In the genomic region with DNA sequence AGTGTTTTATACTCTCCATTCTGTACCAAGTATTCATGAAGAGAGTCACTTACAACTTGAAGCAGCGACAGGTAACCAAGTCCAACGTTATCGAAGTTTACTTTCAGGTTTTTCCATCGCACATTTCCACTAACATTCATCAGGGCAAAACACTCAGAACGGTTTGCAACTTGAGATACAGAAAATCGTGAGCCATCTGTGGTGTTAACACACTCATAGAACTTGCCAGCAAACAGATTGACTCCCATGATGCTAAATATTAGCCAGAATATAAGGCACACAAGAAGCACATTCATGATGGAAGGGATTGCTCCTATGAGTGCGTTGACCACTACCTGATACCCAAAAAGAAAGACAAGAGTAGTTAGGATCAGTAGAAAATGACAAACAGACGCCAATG, we compare ENCODE assay signal across 23 mouse cellular contexts. TPM values are rescaled to one million over a fixed set of nuclear protein-coding genes. Genes with fewer than 3 reads are reported as not detected.
DNase-seq lines count a peak whose midpoint lies in the region; ATAC-seq and TF ChIP-seq lines count a peak whose summit lies in the region.
"Had no signal": no experiment of that assay in that cellular context is flagged by ENCODE, and none has a peak within 500 bp of the region (broad histone marks: within the 10 kb centered on the region; RNA-seq: fewer than 3 reads in every experiment).

No protein-coding gene starts in this region.

- H3K36me3 ChIP-seq in forebrain, postnatal 0 days (ENCODE audit: insufficient read depth): no peaks in the 10 kb centered on the region
- no peaks in the 10 kb centered on the region for H3K36me3 ChIP-seq in forebrain, embryonic 11.5 days (ENCODE audit: control insufficient read depth, insufficient read depth, low read length)
- H3K36me3 ChIP-seq in midbrain, postnatal 0 days (ENCODE audit: insufficient read depth, low read length): no peaks in the 10 kb centered on the region
- H3K36me3 ChIP-seq: embryonic facial prominence, embryonic 12.5 days; heart, embryonic 12.5 days; hindbrain, embryonic 10.5 days had no signal

- 74% methylated on average over 8 of the region's 8 CpGs for WGBS in forebrain, postnatal 0 days
- WGBS in forebrain, embryonic 11.5 days: 88% methylated on average over 8 of the region's 8 CpGs
- 91% methylated on average over 8 of the region's 8 CpGs for WGBS in midbrain, postnatal 0 days

- no peaks in the 10 kb centered on the region for H3K4me1 ChIP-seq in forebrain, postnatal 0 days (ENCODE audit: insufficient read depth)
- no peaks in the 10 kb centered on the region for H3K4me1 ChIP-seq in forebrain, embryonic 11.5 days (replicated peaks; ENCODE audit: control insufficient read depth, insufficient read depth, low read length)
- no peaks in the 10 kb centered on the region for H3K4me1 ChIP-seq in midbrain, postnatal 0 days (ENCODE audit: insufficient read depth, low read length)
- H3K4me1 ChIP-seq: embryonic facial prominence, embryonic 12.5 days; forebrain, embryonic 13.5 days; heart, embryonic 12.5 days; hindbrain, embryonic 10.5 days had no signal

- H3K4me3 ChIP-seq in forebrain, postnatal 0 days (ENCODE audit: low read depth, low read length): no peak overlapping the region
- H3K4me3 ChIP-seq in forebrain, embryonic 11.5 days (ENCODE audit: low read depth, low read length): no peak overlapping the region
- H3K4me3 ChIP-seq in midbrain, postnatal 0 days (ENCODE audit: low read depth, low read length): no peak overlapping the region
- H3K4me3 ChIP-seq: embryonic facial prominence, embryonic 12.5 days; forebrain, embryonic 13.5 days; heart, embryonic 12.5 days; hindbrain, embryonic 10.5 days had no signal

- H3K27me3 ChIP-seq in forebrain, postnatal 0 days (ENCODE audit: insufficient read depth, low read length): no peaks in the 10 kb centered on the region
- no peaks in the 10 kb centered on the region for H3K27me3 ChIP-seq in forebrain, embryonic 11.5 days (ENCODE audit: control insufficient read depth, insufficient read depth, low read length)
- no peaks in the 10 kb centered on the region for H3K27me3 ChIP-seq in midbrain, postnatal 0 days (ENCODE audit: insufficient read depth, low read length)
- H3K27me3 ChIP-seq: CH12.LX; embryonic facial prominence, embryonic 12.5 days; forebrain, embryonic 13.5 days; heart, embryonic 12.5 days had no signal

- H3K9ac ChIP-seq in forebrain, postnatal 0 days: no peak overlapping the region
- no peak overlapping the region for H3K9ac ChIP-seq in forebrain, embryonic 11.5 days (ENCODE audit: low read length)
- H3K9ac ChIP-seq in midbrain, postnatal 0 days (replicated peaks; ENCODE audit: low read length, poor library complexity, severe bottlenecking): no peak overlapping the region
- H3K9ac ChIP-seq: embryonic facial prominence, embryonic 12.5 days; forebrain, embryonic 13.5 days; heart, embryonic 12.5 days; hindbrain, embryonic 14.5 days had no signal

- DNase-seq in forebrain, postnatal 0 days: peak; percentile 55
- DNase-seq in forebrain, embryonic 11.5 days (ENCODE audit: low spot score): no peak
- DNase-seq in brain, adult 2 months (ENCODE audit: low read depth, low spot score): peak; percentile 31
- peak; percentile 12 for DNase-seq in brain, embryonic 18.5 days (ENCODE audit: low read depth, low spot score)
- peak; percentile 10 for DNase-seq in telencephalon, adult 2 months (ENCODE audit: low read depth, low spot score)
- no peak for DNase-seq in midbrain, postnatal 0 days (ENCODE audit: low spot score)
- DNase-seq: adrenal gland, postnatal 14 days; cerebellum, adult 11 months; cerebellum, adult 8-10 months; cerebellum, postnatal 14 days; embryo, embryonic 11 days; gastrocnemius, postnatal 25 days had no signal

- no peak overlapping the region for H3K4me2 ChIP-seq in forebrain, postnatal 0 days (ENCODE audit: low read depth)
- H3K4me2 ChIP-seq in forebrain, embryonic 11.5 days (ENCODE audit: low read depth, low read length, severe bottlenecking): no peak overlapping the region
- no peak overlapping the region for H3K4me2 ChIP-seq in midbrain, postnatal 0 days (ENCODE audit: low read depth, low read length, poor library complexity, severe bottlenecking)
- H3K4me2 ChIP-seq: embryonic facial prominence, embryonic 12.5 days; forebrain, embryonic 13.5 days; heart, embryonic 12.5 days; hindbrain, embryonic 14.5 days had no signal

- ATAC-seq in forebrain, postnatal 0 days: no peak
- no peak for ATAC-seq in forebrain, embryonic 11.5 days (replicated peaks; ENCODE audit: low FRiP score)
- no peak for ATAC-seq in midbrain, postnatal 0 days (ENCODE audit: low FRiP score)
- ATAC-seq: activated CD4-positive, CD25-positive, alpha-beta regulatory T cell, adult 4 months; forebrain, embryonic 13.5 days; Patski had no signal

- TF ChIP-seq CTCF in forebrain, postnatal 0 days (IDR thresholded peaks at IDR 0.05; ENCODE audit: low read depth): no peak
- TF ChIP-seq CTCF in midbrain, postnatal 0 days (IDR thresholded peaks at IDR 0.05): no peak

- no peaks in the 10 kb centered on the region for H3K9me3 ChIP-seq in forebrain, postnatal 0 days (ENCODE audit: low read length)
- H3K9me3 ChIP-seq in forebrain, embryonic 11.5 days (ENCODE audit: control insufficient read depth, low read length): no peaks in the 10 kb centered on the region
- no peaks in the 10 kb centered on the region for H3K9me3 ChIP-seq in midbrain, postnatal 0 days (ENCODE audit: low read length)
- H3K9me3 ChIP-seq: embryonic facial prominence, embryonic 12.5 days; forebrain, embryonic 13.5 days; heart, embryonic 12.5 days; hindbrain, embryonic 10.5 days had no signal

- no peak overlapping the region for H3K27ac ChIP-seq in forebrain, postnatal 0 days (ENCODE audit: low read depth, low read length)
- no peak overlapping the region for H3K27ac ChIP-seq in forebrain, embryonic 11.5 days (ENCODE audit: low read depth, low read length)
- no peak overlapping the region for H3K27ac ChIP-seq in midbrain, postnatal 0 days (ENCODE audit: low read depth, low read length)
- H3K27ac ChIP-seq: embryonic facial prominence, embryonic 12.5 days; forebrain, embryonic 13.5 days; hindbrain, embryonic 10.5 days; hindbrain, embryonic 14.5 days had no signal

RNA-seq across cellular contexts. Expression of gene Scn1a, which starts 53.9 kb away (rescaled TPM):
- total RNA-seq in forebrain, postnatal 0 days (2014; rRNA removed): 14.5 and 14.7 TPM in 2 replicates
- 7.8 and 13.1 TPM in 2 replicates for polyA plus RNA-seq in forebrain, postnatal 0 days (2015; fragmentation: Nextera tagmentation; extraction: Ambion mirVana)
- 1.8 and 2.0 TPM in 2 replicates for polyA plus RNA-seq in forebrain, embryonic 11.5 days (2014; fragmentation: Nextera tagmentation; extraction: Ambion mirVana)
- total RNA-seq in midbrain, postnatal 0 days (2014; rRNA removed): 23.1 and 28.2 TPM in 2 replicates
- polyA plus RNA-seq in midbrain, postnatal 0 days (2015; fragmentation: Nextera tagmentation; extraction: Ambion mirVana): 27.4 and 28.5 TPM in 2 replicates
- total RNA-seq: common myeloid progenitor, adult 5-6 weeks; granulocyte monocyte progenitor cell, adult 5-6 weeks; heart, postnatal 25 days had no signal
- polyA plus RNA-seq: Patski had no signal

Comparison
In these comparisons a context has a peak if more than half of its experiments do, and no peak if none do; other contexts are left out.
1. DNase-seq: peak in forebrain, postnatal 0 days (single experiment), brain, adult 2 months (single experiment), brain, embryonic 18.5 days (single experiment) and telencephalon, adult 2 months (single experiment); none in forebrain, embryonic 11.5 days (single experiment) and midbrain, postnatal 0 days (single experiment).